10 mouse cellular contexts compared by ENCODE assay signal in the genomic region with DNA sequence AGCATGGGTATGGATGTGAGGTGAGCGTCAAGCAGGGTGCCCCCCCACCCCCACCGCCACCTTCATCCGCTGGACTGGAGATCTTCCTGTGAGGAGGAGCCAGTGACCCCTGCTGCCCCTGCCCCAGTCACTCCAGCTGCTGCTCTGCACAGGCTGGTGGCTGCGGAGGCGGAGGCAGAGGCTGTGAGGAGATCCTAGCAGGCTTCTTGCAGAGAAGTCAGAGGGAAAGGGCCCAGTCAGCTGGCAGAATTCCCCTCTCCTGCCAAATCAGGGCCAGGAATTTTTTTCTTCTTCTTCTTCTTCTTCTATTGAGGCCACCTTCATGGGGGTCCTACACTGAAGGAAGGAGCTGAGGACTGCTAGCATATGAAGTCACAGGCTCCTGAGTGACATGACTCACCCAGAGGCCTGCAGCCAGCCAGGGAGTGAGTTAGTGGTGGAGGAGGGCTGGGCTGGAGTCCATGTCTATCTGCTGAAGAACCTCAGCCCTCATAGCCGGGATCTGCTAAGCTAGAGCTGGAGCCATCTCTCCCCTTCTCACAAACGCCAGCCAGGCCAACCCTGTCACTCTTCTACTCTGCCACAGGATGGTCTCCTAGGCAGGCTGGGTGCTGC. TPM values are rescaled to one million over a fixed set of nuclear protein-coding genes. Genes with fewer than 3 reads are reported as not detected.
DNase-seq lines count a peak whose midpoint lies in the region; TF ChIP-seq lines count a peak whose summit lies in the region.
"Had no signal": no experiment of that assay in that cellular context is flagged by ENCODE, and none has a peak within 500 bp of the region (broad histone marks: within the 10 kb centered on the region; RNA-seq: fewer than 3 reads in every experiment).

No protein-coding gene starts in this region.

- DNase-seq in left cerebral cortex, adult 2 months (ENCODE audit: extremely low spot score in 1 of 2, low spot score in 2 of 2) = peak in 1 of 2 experiments; percentile 31
- no peak for DNase-seq in left cerebral cortex, postnatal 10 days (ENCODE audit: extremely low spot score in 1 of 2, low spot score in 2 of 2)
- peak; percentile 74 for DNase-seq in adrenal gland, adult 2 months
- DNase-seq in cerebellum, postnatal 25 days = peak; percentile 60 to 69
- DNase-seq in lung, postnatal 14 days = peak; percentile 39
- DNase-seq in liver = no peak
- DNase-seq in layer of hippocampus, adult 2 months (ENCODE audit: low spot score in 2 of 2) = no peak
- DNase-seq: spleen, adult 18-20 months had no signal

- intact Hi-C loops in left cerebral cortex, adult 2 months (cut with DNase I) = loop anchor here (10.0 kb wide), 1 partner anchor 300 kb away; no protein-coding TSS in a partner anchor
- intact Hi-C loops in left cerebral cortex, postnatal 10 days (cut with DNase I) = no loop called here

- H3K27ac ChIP-seq in left cerebral cortex, adult 2 months = peak overlapping the region; percentile 15; the same call in 1 of the 2 replicates
- no peak overlapping the region for H3K27ac ChIP-seq in layer of hippocampus, adult 2 months
- H3K27ac ChIP-seq: embryonic facial prominence, embryonic 12.5 days; hindbrain, postnatal 0 days had no signal

- no peak overlapping the region for H3K4me3 ChIP-seq in left cerebral cortex, adult 2 months
- no peak overlapping the region for H3K4me3 ChIP-seq in layer of hippocampus, adult 2 months
- H3K4me3 ChIP-seq: embryonic facial prominence, embryonic 12.5 days had no signal

- TF ChIP-seq CTCF in left cerebral cortex, adult 2 months (IDR thresholded peaks at IDR 0.05) = no peak
- no peak for TF ChIP-seq CTCF in layer of hippocampus, adult 2 months (conservative IDR thresholded peaks at IDR 0.05)

RNA-seq across cellular contexts. Expression of gene Pef1, which starts 17.9 kb away (rescaled TPM):
- 10 to 100 TPM; 65.6 to 81.3 TPM for total RNA-seq in left cerebral cortex, adult 2 months (2021)
- 10 to 100 TPM; 42.6 to 42.8 TPM for total RNA-seq in left cerebral cortex, postnatal 10 days (2021)
- 10 to 100 TPM; 80.3 to 82.6 TPM for total RNA-seq in adrenal gland, adult 2 months (2021)
- 180 and 181 TPM in 2 replicates for polyA plus RNA-seq in adrenal gland, adult 2 months (2012; rRNA removed)
- 10 to 100 TPM; 64.7 to 72.0 TPM for total RNA-seq in layer of hippocampus, adult 2 months (2021)

RNA-seq across cellular contexts. Expression of gene Col16a1, which starts 36.8 kb away (rescaled TPM):
- total RNA-seq in left cerebral cortex, adult 2 months (2021) = 10 to 100 TPM; 16.2 to 20.1 TPM
- 10 to 100 TPM; 17.1 to 19.8 TPM for total RNA-seq in left cerebral cortex, postnatal 10 days (2021)
- 10 to 100 TPM in 1 of 2 experiments, 1 to 10 TPM in 1; 9.2 to 15.8 TPM for total RNA-seq in adrenal gland, adult 2 months (2021)
- polyA plus RNA-seq in adrenal gland, adult 2 months (2012; rRNA removed) = 15.7 and 23.4 TPM in 2 replicates
- total RNA-seq in layer of hippocampus, adult 2 months (2021) = 10 to 100 TPM; 14.5 to 15.2 TPM

RNA-seq across cellular contexts. Expression of gene Hcrtr1, which starts 54.7 kb away (rescaled TPM):
- 1 to 10 TPM; 1.7 to 2.1 TPM for total RNA-seq in left cerebral cortex, adult 2 months (2021)
- 10 to 100 TPM; 11.2 TPM for total RNA-seq in left cerebral cortex, postnatal 10 days (2021)
- under 1 TPM; 0.69 to 0.86 TPM for total RNA-seq in adrenal gland, adult 2 months (2021)
- polyA plus RNA-seq in adrenal gland, adult 2 months (2012; rRNA removed) = 7.6 and 10.5 TPM in 2 replicates
- total RNA-seq in layer of hippocampus, adult 2 months (2021) = 1 to 10 TPM; 2.7 to 2.8 TPM

Comparison
In these comparisons a context has a peak if more than half of its experiments do, and no peak if none do; other contexts are left out.
1. DNase-seq: peak in adrenal gland, adult 2 months (single experiment), cerebellum, postnatal 25 days (2 of 2) and lung, postnatal 14 days (single experiment); none in left cerebral cortex, postnatal 10 days (0 of 2), liver (single experiment) and layer of hippocampus, adult 2 months (0 of 2).